Mouse (Mus musculus) adrenal gland, adult 2 months (tissue): ENCODE measurements at regions not wholly inside any gene's neighbourhood (a gene's known extent, or its start where the extent isn't known, plus 50 kb on each side); places are given as distances from the start of the nearest gene placed in this dataset.

ENCODE experiments used
- DNase-seq: peaks from one replicate; pipeline ENCODE4 v3.0.0; 2021

- no peak for DNase-seq
These were observed 72.4 kb upstream of the Dhrs4 start for GRCm38 (mm10) chr14:55406146-55406545.
